Mouse (Mus musculus): ENCODE measurements at regions not wholly inside any gene's neighbourhood (a gene's known extent, or its start where the extent isn't known, plus 50 kb on each side); places are given as distances from the start of the nearest gene placed in this dataset.

GRCm38 (mm10) chr13:6255728-6256496 lies 292.0 kb upstream of the Pitrm1 start:
- DNase-seq (ENCODE audit: low spot score in 2 of 2), result no peak

- DNase-seq (ENCODE audit: low spot score in 2 of 2), result no peak
Measured at GRCm38 (mm10) chr13:6258456-6258855, 289.5 kb upstream of the Pitrm1 start.

- DNase-seq (ENCODE audit: low spot score in 2 of 2), result no peak
Measured at GRCm38 (mm10) chr13:6260321-6260865, 287.6 kb upstream of the Pitrm1 start.

GRCm38 (mm10) chr13:6261458-6261857 lies 286.5 kb upstream of the Pitrm1 start:
- no peak for DNase-seq (ENCODE audit: low spot score in 2 of 2)

- DNase-seq (ENCODE audit: low spot score in 2 of 2), result no peak
Measured at GRCm38 (mm10) chr13:6270546-6270945, 277.4 kb upstream of the Pitrm1 start.

GRCm38 (mm10) chr13:6272932-6273331 lies 275.0 kb upstream of the Pitrm1 start:
- DNase-seq (ENCODE audit: low spot score in 2 of 2), result no peak

DNA sequence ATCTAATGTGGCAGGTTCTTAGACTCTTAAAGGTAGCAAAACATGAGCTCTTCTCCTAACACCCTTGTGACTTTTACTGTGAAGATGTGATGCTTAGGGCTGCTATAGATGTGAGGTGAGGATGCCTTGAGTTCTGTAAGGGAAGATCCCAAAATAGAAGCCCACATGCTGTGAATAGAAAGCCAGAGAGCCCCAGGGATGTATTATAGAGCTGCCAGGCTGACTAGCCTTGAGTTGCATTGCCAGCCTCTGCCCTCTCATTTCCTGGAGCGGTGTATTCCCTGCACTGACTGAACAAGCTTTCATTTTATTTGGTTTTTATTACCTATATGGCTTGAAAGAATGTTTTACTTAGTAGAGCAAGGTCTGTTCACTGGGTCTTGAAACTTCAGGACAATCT lies 267.9 kb upstream of the Pitrm1 start:
- no peak for DNase-seq (ENCODE audit: low spot score in 2 of 2)

GRCm38 (mm10) chr13:6288109-6288508 lies 259.8 kb upstream of the Pitrm1 start:
- no peak for DNase-seq (ENCODE audit: low spot score in 2 of 2)

- no peak for DNase-seq (ENCODE audit: low spot score in 2 of 2)
Measured at GRCm38 (mm10) chr13:6292098-6292497, 255.9 kb upstream of the Pitrm1 start.

DNA sequence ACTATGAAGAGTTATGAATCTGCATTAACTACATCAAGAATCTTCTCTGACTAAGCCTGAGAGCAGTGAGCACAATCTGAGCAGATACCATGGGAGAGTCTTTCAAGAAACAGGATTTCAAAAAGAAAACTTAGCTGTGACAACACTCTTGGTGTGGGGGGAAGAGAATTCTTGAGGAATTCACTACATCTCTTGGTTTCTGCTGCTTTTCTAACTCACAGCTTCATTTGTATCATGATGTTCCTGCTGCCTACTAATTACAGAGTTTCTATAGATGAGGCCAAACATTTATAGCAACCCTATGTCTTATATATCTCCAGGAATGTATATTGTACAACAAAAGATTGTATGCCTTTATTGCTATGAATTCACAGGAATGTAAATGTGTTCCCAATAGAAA lies 242.2 kb upstream of the Pitrm1 start:
- no peak for DNase-seq (ENCODE audit: low spot score in 2 of 2)

DNA sequence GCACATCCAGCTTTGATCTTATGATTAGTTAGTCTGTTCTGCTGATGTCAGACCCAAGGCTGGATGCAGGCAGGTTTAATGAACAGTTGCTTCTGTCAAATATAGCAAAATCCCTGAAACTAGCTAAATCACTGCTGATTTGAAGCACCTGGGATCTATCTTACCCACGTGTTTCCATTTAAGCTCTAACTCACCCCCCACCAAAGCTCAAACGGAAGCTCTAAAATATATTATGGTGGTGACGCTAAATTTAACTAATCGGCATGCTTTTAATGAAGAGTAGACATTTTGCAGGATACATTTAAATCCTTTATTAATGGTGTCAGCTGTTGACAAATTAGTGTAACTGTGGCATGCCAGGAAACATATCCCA lies 241.3 kb upstream of the Pitrm1 start:
- no peak for DNase-seq (ENCODE audit: low spot score in 2 of 2)

DNA sequence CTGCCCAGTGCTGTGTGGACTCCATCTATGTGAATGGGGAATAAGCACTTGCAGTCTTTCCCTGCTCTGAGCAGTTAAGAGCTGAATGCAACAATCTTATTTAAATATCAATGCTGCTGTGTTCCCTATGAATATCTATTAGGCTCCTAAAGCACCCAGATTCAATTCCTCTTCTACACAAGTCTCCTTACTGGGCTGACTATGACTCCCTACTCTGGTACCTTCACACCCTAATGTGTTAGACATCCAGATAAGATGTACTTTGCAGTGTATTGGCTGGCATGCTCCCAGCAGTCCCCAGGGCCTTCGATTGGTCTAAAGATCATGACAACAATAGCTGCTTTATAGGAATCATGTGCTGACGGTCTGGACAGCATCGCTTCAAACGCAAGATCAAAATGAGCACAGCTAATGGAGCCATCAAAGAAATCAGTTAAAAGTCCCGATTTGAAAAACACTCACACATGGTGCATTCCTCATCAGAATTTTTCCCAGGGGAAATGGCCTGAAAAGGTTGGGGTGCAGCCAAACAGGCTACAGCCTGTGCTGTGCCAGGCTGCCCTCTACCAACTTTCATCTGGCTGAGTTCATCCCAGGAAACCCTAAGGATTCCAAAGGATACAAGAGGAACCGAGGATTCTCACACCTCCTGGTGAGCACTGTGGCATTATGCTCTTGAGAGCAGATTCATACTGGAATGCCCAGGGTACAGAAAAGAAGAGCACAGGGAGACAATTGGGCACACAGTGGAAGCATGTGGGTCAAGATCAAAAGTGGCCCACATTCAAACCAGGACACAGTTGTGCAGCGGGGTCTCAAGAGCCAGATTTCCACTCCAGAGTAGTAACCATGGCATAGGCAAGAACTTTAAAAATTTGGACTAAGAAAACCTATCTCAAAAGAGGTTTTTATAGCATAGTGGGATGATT lies 240.7 kb upstream of the Pitrm1 start:
- DNase-seq (ENCODE audit: low spot score in 2 of 2), result peak; percentile 13 to 14

DNA sequence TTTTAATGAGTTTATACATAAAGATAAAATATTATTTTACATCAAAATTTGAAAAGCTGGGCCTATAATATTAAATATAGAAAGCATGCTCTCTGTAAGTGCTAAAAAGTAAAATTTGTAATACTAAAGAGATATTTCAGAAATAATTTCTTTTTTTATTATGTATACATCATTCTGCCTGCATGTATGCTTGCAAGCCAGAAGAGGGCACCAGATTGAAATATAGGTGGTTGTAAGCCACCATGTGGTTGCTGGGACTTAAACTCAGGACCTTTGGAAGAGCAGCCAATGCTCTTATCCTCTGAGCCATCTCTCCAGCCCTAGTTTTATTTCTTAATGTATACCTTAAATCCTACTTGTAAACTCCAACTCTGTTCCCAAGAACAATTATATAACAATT lies 231.7 kb upstream of the Pitrm1 start:
- no peak for DNase-seq (ENCODE audit: low spot score in 2 of 2)

- no peak for DNase-seq (ENCODE audit: low spot score in 2 of 2)
Measured at GRCm38 (mm10) chr13:6323948-6324347, 224.0 kb upstream of the Pitrm1 start.

GRCm38 (mm10) chr13:6330320-6330950 lies 217.5 kb upstream of the Pitrm1 start:
- DNase-seq (ENCODE audit: low spot score in 2 of 2), result no peak

DNA sequence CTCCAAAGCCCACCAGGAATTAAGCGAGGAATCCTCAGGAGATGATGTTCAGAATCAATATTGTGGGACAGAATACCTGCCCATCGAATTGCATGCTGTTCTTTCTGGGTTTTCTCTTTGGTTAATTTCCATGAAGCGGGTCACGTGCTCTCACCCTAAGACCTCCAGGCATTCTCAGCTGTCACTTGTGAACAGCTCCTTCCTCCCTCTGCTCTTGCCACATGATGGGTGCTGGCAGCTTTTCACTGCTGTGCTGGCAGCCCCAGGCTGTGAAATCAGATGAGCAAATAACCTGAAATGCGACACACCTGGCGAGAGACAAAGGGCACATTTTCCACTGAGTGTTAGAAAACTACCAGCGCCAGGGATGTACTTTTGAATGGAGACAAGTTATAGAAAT lies 207.8 kb upstream of the Pitrm1 start:
- DNase-seq (ENCODE audit: low spot score in 2 of 2), result no peak

DNA sequence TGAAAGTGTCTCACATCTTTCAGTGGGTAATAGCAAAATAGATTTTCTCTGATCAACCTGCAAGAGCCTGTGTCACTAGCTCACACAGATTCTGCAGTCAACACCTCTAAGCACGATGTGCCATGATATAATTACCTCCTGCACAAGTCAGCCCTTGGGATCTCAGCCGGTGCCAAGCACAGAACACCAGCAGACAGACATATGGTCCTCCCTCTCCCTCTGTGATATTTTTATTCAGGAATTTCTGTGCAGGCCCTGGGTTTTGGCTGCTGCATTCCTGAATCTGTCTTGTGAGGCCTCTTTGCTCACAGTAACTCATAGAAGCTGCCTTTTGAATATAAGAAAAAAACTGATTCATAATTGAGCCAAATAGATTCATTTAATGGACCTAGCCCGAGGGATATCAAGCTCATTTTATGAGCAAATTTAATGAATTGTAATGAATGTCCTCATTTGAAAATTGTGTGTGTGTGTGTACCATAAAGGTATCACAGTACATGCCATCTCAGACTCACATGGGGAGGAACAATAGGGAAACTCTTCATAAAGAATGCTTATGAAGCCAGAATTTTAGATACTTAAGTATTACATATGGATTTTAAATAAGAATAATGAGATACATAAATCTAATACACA lies 206.7 kb upstream of the Pitrm1 start:
- DNase-seq (ENCODE audit: low spot score in 2 of 2), result peak; percentile 28 to 60

DNA sequence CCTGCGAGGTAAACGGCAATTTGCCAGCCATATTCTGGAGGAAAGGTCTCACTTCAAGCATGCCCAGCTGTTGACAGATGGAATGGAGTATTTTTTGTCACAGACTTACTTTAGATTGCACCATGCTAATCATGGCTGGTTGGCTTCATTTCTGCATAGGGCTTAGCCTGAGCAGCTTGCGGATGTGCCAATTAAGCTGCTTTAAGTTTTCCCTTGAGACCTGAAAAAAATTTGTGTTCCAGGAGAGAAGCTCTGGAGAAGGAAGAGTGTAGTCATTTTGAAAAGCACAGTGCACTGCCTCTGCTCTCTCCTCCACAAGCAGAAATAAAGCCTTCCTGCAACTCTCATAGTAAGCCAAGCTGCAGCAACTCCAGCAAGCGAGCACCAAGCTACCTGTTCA lies 182.8 kb upstream of the Pitrm1 start:
- DNase-seq (ENCODE audit: low spot score in 2 of 2), result no peak

GRCm38 (mm10) chr13:6367661-6368060 lies 180.3 kb upstream of the Pitrm1 start:
- no peak for DNase-seq (ENCODE audit: low spot score in 2 of 2)

DNA sequence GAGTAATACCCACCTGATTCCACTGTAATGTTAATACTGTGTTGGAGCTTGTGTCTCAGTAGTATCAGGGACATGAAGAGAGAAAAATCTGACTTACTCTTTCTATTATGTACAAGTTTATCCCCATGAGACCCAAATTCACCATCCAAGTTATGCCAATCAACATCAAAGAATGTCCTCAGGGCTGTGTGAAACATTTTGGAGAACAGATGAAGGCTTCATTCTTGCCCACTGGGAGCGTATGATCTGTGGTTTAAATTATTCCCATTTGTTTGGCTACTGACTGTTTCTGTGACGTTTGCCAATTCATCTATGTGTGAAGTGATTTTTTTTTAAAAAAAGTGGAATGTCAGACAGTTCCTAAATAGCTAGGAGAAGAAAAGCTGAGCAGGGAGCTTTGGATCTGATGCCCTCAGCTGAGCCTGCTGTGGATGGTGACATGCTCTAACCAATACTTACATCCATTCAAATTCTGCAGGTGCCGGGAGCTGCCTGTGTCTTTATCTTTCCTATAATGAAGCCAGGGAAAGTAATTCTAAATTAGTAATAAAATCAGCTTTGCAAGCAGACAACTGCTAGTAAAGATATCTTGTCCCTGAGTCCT lies 173.3 kb upstream of the Pitrm1 start:
- DNase-seq (ENCODE audit: low spot score in 2 of 2), result no peak

DNA sequence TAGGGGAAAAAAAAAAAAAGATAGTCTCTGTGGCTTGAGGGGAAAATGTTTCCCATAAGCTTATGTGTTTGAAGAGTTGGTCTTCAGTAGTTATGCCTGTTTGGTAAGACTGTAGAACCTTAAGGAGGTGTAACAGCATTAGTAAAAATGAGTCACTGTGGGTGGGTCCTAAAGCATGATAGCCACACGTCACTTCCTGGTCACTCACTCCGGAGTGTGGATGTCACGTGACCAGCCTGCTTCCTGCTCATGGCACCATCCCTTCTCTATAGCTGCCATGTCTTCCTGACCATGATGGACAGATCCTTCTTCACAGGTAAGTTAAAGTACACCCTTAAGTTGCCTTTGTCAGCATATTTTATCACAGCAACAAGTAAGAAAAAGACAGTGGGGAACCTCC lies 170.0 kb upstream of the Pitrm1 start:
- no peak for DNase-seq (ENCODE audit: low spot score in 2 of 2)
